Mouse (Mus musculus) midbrain, embryonic 16.5 days (tissue): ENCODE measurements around the gene Miga1. TPM values are rescaled to one million over a fixed set of nuclear protein-coding genes. Genes with fewer than 3 reads are reported as not detected.

ENCODE experiments used
- ATAC-seq: fragments of 200-750 bp; cut with Nextera tagmentation; 2 replicates; pipeline ENCODE4 v1.8.0; 2017; ENCODE audit warnings: moderate TSS enrichment
- H3K27ac ChIP-seq: fragments of 300-500 bp; sonication (generic); 2 replicates; pipeline ENCODE4 v1.5.1; 2014; ENCODE audit warnings: mild to moderate bottlenecking, low read length, mixed read lengths
- H3K27me3 ChIP-seq: fragments of 300-500 bp; sonication (generic); 2 replicates; pipeline ENCODE4 v1.6.1; 2014; ENCODE audit warnings: low read depth, low read length, mixed read lengths; ENCODE audit not compliant: control insufficient read depth, insufficient read depth
- H3K36me3 ChIP-seq: fragments of 300-500 bp; sonication (generic); 2 replicates; pipeline ENCODE4 v1.6.1; 2014; ENCODE audit warnings: mild to moderate bottlenecking, low read length, moderate library complexity, mixed read lengths; ENCODE audit not compliant: control insufficient read depth, insufficient read depth
- H3K4me1 ChIP-seq: fragments of 300-500 bp; sonication (generic); 2 replicates; pipeline ENCODE4 v1.6.1; 2014; ENCODE audit warnings: mild to moderate bottlenecking, low read length, mixed read lengths; ENCODE audit not compliant: control insufficient read depth, insufficient read depth
- H3K4me2 ChIP-seq: fragments of 300-500 bp; sonication (generic); 2 replicates; pipeline ENCODE4 v1.6.1; 2014; ENCODE audit warnings: mild to moderate bottlenecking, low read length, mixed read lengths
- H3K4me3 ChIP-seq: fragments of 300-500 bp; sonication (generic); 2 replicates; pipeline ENCODE4 v1.5.1; 2014; ENCODE audit warnings: low read depth, mild to moderate bottlenecking, low read length, moderate library complexity, mixed read lengths
- H3K9ac ChIP-seq: fragments of 300-500 bp; sonication (generic); 2 replicates; pipeline ENCODE4 v1.6.1; 2014; ENCODE audit warnings: low read depth, low read length, mixed read lengths
- H3K9me3 ChIP-seq: fragments of 300-500 bp; sonication (generic); replicated peaks from 2 replicates; pipeline ENCODE4 v1.6.1; 2014; ENCODE audit warnings: mild to moderate bottlenecking, low read length, mixed read lengths; ENCODE audit not compliant: control insufficient read depth, poor library complexity, severe bottlenecking
- WGBS: fragments of 180-500 bp; shearing (Covaris S2); extraction: QIAGEN DNeasy Blood & Tissue Kit; methylation state at CpG from one replicate; pipeline ENCODE4 v1.1.7; 2014; 5-methylcytosine and 5-hydroxymethylcytosine counted together
- polyA plus RNA-seq: library from polyadenylated mRNA; unstranded; fragments of >200 nt; fragmentation: Nextera tagmentation; extraction: Ambion mirVana; gene quantifications from 2 replicates; pipeline ENCODE4 v1.2.1, GENCODE M21; 2015

Gene Miga1
- polyA plus RNA-seq, 1 experiment from 2014 or later, result 19.3 TPM

DNA sequence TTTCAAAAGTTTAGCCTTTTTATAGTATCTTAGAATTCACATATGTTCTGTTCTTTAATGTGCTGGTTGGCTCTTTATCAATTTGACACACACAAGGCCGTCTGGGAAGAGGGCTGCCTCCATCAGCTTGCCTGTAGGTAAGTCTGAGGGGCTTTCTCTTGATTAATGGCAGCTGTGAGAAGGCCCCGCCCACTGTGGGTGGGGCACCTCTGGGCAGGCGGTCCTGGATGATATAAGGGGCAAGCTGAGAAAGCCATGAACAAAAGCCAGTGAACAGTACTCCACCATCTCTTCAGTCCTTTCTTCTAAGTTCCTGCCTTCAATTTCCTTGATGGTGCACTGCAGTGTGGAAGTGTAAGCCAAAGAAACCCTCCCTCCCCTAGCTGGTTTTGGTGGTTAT is 58.1 kb downstream of the Miga1 start:
- Histone ChIP-seq H3K4me3 (no peak overlapping the region), H3K36me3 (peaks cover 38% of the 10 kb centered on the region), H3K4me1 (no peaks in the 10 kb centered on the region), H3K9ac (no peak overlapping the region), H3K9me3 (no peaks in the 10 kb centered on the region), H3K27ac (no peak overlapping the region), H3K27me3 (no peaks in the 10 kb centered on the region), H3K4me2 (no peak overlapping the region)
- ATAC-seq, result no peak
- 46% methylated on average over 3 of the region's 3 CpGs for WGBS

DNA sequence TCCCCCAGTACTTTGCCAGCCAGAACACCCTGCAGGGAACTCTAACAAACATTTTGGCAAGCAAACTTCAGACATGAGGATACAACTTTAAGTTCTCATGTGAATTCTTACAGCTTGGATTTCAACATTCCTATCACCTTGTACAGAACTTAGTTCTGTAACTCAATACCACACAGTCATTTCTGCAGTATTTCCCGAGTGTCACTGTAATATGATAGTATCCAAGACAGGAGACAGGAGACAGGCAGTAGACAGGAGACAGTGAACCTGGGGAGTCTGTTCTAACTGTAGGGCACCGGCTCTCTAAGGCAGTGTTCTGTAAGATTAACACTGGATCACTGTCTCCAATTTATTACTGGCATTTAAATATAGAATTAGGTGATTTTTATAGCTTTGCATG is 61.8 kb downstream of the Miga1 start:
- Histone ChIP-seq H3K4me1 (no peaks in the 10 kb centered on the region), H3K27ac (no peak overlapping the region), H3K9ac (no peak overlapping the region), H3K4me3 (no peak overlapping the region), H3K9me3 (no peaks in the 10 kb centered on the region), H3K27me3 (no peaks in the 10 kb centered on the region), H3K36me3 (peaks cover 26% of the 10 kb centered on the region), H3K4me2 (no peak overlapping the region)
- WGBS, result 83% methylated on average over 2 of the region's 2 CpGs
- no peak for ATAC-seq

GRCm38 (mm10) chr3:152277912-152278311 is 62.3 kb downstream of the Miga1 start:
- H3K27me3 ChIP-seq, result no peaks in the 10 kb centered on the region

GRCm38 (mm10) chr3:152276935-152277334 is 63.3 kb downstream of the Miga1 start:
- WGBS, result 96% methylated on average over 3 of the region's 3 CpGs
- no peaks in the 10 kb centered on the region for H3K4me1 ChIP-seq
- ATAC-seq, result no peak
- no peak overlapping the region for H3K27ac ChIP-seq
- H3K9me3 ChIP-seq, result no peaks in the 10 kb centered on the region
- no peak overlapping the region for H3K4me3 ChIP-seq
- H3K27me3 ChIP-seq, result no peaks in the 10 kb centered on the region
- H3K4me2 ChIP-seq, result no peak overlapping the region
- peaks cover 15% of the 10 kb centered on the region for H3K36me3 ChIP-seq
- no peak overlapping the region for H3K9ac ChIP-seq

More at GRCm38 (mm10) chr3:152277912-152278311, 62.3 kb downstream of the Miga1 start:
- Histone ChIP-seq H3K4me3 (no peak overlapping the region), H3K9ac (no peak overlapping the region), H3K4me2 (no peak overlapping the region), H3K27ac (no peak overlapping the region), H3K4me1 (no peaks in the 10 kb centered on the region), H3K9me3 (no peaks in the 10 kb centered on the region), H3K36me3 (peaks cover 24% of the 10 kb centered on the region)
- WGBS, result 90% methylated on average over 2 of the region's 2 CpGs
- no peak for ATAC-seq

GRCm38 (mm10) chr3:152275008-152275407 is 65.2 kb downstream of the Miga1 start:
- no peaks in the 10 kb centered on the region for H3K4me1 ChIP-seq
- ATAC-seq, result no peak
- no peak overlapping the region for H3K4me3 ChIP-seq
- no peaks in the 10 kb centered on the region for H3K9me3 ChIP-seq
- no peaks in the 10 kb centered on the region for H3K27me3 ChIP-seq
- H3K27ac ChIP-seq, result no peak overlapping the region
- 75% methylated on average over 8 of the region's 8 CpGs for WGBS
- no peak overlapping the region for H3K9ac ChIP-seq
- H3K36me3 ChIP-seq, result peaks cover 13% of the 10 kb centered on the region
- H3K4me2 ChIP-seq, result no peak overlapping the region

GRCm38 (mm10) chr3:152272974-152273685 is 67.1 kb downstream of the Miga1 start:
- Histone ChIP-seq H3K4me2 (no peak overlapping the region), H3K4me1 (no peaks in the 10 kb centered on the region), H3K36me3 (peaks cover 9% of the 10 kb centered on the region), H3K27me3 (no peaks in the 10 kb centered on the region), H3K9ac (no peak overlapping the region), H3K4me3 (no peak overlapping the region), H3K27ac (no peak overlapping the region), H3K9me3 (no peaks in the 10 kb centered on the region)
- ATAC-seq, result no peak
- 67% methylated on average over 20 of the region's 20 CpGs for WGBS

DNA sequence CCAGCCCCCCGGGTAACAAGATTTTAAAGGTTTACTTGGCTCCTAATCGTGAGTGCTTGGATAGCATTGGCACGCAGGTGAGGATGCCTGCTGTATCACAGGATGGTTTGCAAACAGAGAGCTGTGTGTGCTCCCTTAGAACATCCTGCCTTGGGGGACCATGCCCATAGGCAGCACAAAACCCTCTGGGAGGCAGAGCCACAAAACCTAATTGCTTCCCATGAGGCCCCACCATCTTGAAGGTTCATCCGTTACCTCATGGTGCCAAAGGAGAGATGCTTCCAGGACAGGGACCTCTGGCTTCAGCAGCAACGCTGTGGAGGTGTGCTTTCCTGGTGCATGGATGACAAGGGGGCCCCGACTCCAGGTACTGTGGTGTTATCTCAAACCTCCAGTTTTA is 68.3 kb downstream of the Miga1 start:
- Histone ChIP-seq H3K4me2 (no peak overlapping the region), H3K4me3 (no peak overlapping the region), H3K9ac (no peak overlapping the region), H3K4me1 (no peaks in the 10 kb centered on the region), H3K36me3 (peaks cover 6% of the 10 kb centered on the region), H3K27me3 (peaks cover 5% of the 10 kb centered on the region; the same call in 1 of the 2 replicates), H3K27ac (no peak overlapping the region), H3K9me3 (no peaks in the 10 kb centered on the region)
- ATAC-seq, result no peak
- WGBS, result 82% methylated on average over 6 of the region's 6 CpGs

DNA sequence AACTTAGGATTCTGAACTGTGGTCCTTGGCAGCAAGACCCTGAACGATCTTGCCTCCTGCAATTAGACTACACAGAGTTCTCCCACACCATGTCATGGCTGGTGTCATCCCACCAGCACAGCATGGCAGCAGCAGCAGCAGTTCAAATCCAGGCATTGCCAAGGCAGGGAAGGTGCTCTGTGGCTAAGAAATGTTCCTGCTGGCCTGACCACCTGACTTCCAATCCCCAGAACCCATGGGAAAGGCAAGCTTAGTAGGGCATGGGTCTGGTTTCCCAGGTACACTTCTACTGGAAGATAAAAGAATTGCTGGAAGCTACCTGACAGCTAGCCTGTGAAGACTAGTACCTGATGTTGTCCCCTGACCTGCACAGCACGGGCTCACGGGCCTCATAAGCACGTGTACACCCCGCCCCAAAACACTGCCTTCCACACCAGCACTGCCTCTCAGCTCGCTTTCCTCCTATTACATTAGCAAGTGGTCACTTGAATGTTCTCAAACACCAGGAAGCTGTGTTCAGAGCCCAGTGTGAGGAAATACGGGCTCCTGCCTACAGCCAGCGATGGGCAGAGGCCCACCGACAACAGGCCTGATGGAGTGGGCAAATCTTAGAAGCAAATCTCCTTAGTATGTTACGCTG is 69.0 kb downstream of the Miga1 start:
- H3K4me2 ChIP-seq, result no peak overlapping the region

GRCm38 (mm10) chr3:152268099-152268498 is 72.1 kb downstream of the Miga1 start:
- no peak for ATAC-seq
- H3K36me3 ChIP-seq, result no peaks in the 10 kb centered on the region
- H3K4me3 ChIP-seq, result no peak overlapping the region
- H3K4me1 ChIP-seq, result peaks cover 12% of the 10 kb centered on the region
- no peak overlapping the region for H3K27ac ChIP-seq
- WGBS, result 94% methylated on average over 14 of the region's 14 CpGs
- H3K4me2 ChIP-seq, result no peak overlapping the region
- H3K27me3 ChIP-seq, result peaks cover 12% of the 10 kb centered on the region; the same call in 1 of the 2 replicates
- H3K9me3 ChIP-seq, result no peaks in the 10 kb centered on the region
- H3K9ac ChIP-seq, result no peak overlapping the region

More for the DNA sequence above, 69.0 kb downstream of the Miga1 start:
- H3K9me3 ChIP-seq, result no peaks in the 10 kb centered on the region
- H3K9ac ChIP-seq, result no peak overlapping the region
- H3K4me3 ChIP-seq, result no peak overlapping the region
- no peaks in the 10 kb centered on the region; the same call in 1 of the 2 replicates for H3K4me1 ChIP-seq
- peaks cover 5% of the 10 kb centered on the region; the same call in 1 of the 2 replicates for H3K27me3 ChIP-seq
- no peak overlapping the region for H3K27ac ChIP-seq
- ATAC-seq, result no peak
- H3K36me3 ChIP-seq, result peaks cover 2% of the 10 kb centered on the region
- WGBS, result 85% methylated on average over 10 of the region's 10 CpGs
